Mouse (Mus musculus) spleen, adult 2 months (tissue): ENCODE results near the gene Pde4d. TPM values are rescaled to one million over a fixed set of nuclear protein-coding genes. Genes with fewer than 3 reads are reported as not detected.

Experiments used
- DNase-seq, 2 experiments: peaks; one replicate each; pipeline versions ENCODE4 v3.0.0 to v3.0.0-alpha.2; 2012 to 2021; ENCODE audit warnings: low spot score in 2 of 2, low read depth in 1 of 2
- H3K27ac ChIP-seq: fragments of 200-500 bp; 2 replicates; pipeline ENCODE4 v1.5.1; 2012; ENCODE audit warnings: low read length, inconsistent platforms; ENCODE audit not compliant: insufficient read depth
- H3K27me3 ChIP-seq: fragments of 200-500 bp; 2 replicates; pipeline ENCODE4 v1.6.1; 2012; ENCODE audit warnings: mild to moderate bottlenecking, moderate library complexity, low read length, inconsistent platforms; ENCODE audit not compliant: control insufficient read depth, insufficient read depth
- H3K36me3 ChIP-seq: fragments of 200-500 bp; 2 replicates; pipeline ENCODE4 v1.6.1; 2012; ENCODE audit warnings: mild to moderate bottlenecking, low read length, inconsistent platforms; ENCODE audit not compliant: control insufficient read depth, insufficient read depth
- H3K4me1 ChIP-seq: fragments of 200-500 bp; 2 replicates; pipeline ENCODE4 v1.6.1; 2011; ENCODE audit warnings: inconsistent platforms; ENCODE audit not compliant: control insufficient read depth, insufficient read depth, insufficient read length
- H3K4me3 ChIP-seq: fragments of 200-500 bp; 2 replicates; pipeline ENCODE4 v1.5.1; 2011; ENCODE audit warnings: mild to moderate bottlenecking, inconsistent platforms; ENCODE audit not compliant: insufficient read depth, insufficient read length; ENCODE audit errors: extremely low read depth
- CTCF ChIP-seq: fragments of 200-500 bp; IDR thresholded peaks from 2 replicates; pipeline ENCODE4 v1.5.1; 2011; ENCODE audit warnings: mild to moderate bottlenecking, inconsistent platforms; ENCODE audit not compliant: insufficient read depth, insufficient read length, insufficient replicate concordance; ENCODE audit errors: extremely low read depth
- POLR2A ChIP-seq: fragments of 200-500 bp; IDR thresholded peaks from 2 replicates; pipeline ENCODE4 v1.6.1; 2011; ENCODE audit warnings: low read depth, low read length, inconsistent platforms
- WGBS: fragments of 180-500 bp; shearing (Covaris S2); methylation state at CpG from one replicate; pipeline ENCODE4 v1.1.7; 2018; 5-methylcytosine and 5-hydroxymethylcytosine counted together
- polyA plus RNA-seq: library from polyadenylated mRNA; depleted of rRNA; stranded (reverse); fragments of >200 nt; gene quantifications from 2 replicates; pipeline ENCODE4 v1.2.3, GENCODE M21; 2012

The Pde4d gene
- polyA plus RNA-seq, 1 experiment, result 4.8 TPM

DNA sequence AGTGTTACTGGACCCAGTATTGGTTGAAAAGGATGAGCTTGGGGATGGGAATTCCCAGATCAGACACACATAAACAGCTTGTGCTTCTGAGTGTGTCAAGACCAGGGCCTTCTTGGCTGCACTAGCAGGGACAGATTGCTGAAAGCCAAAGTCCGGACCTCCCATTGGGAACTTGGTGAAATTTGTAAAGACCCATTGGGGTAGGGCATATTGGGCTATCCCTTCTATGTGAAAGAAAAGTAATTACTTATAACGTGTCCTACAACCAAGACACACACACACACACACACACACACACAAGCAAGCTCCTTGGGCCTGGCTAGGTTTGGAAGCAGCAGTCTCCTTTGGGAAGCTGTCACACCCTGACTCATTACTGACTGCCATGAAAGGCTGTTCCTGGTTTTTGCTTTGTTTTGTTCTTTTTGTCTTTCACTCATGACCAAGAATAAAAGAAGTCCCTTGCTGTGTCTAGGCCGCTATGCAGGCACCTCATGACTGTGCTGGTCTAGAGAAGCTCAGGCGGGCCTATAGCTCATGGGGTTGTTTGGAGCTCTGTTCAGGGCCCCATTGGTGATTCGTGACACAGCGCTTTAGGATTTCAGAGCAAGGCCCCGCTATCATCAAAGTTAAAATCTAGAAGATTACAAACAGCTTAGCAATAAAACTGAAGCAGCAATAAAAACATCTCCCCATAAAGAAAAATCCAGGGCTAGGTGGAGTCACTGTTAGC, 1495.2 kb downstream of the Pde4d start:
- H3K4me1 ChIP-seq, result no peaks in the 10 kb centered on the region
- no peak overlapping the region for H3K27ac ChIP-seq
- no peak for DNase-seq
- no peak overlapping the region for H3K4me3 ChIP-seq
- H3K36me3 ChIP-seq, result peaks cover 4% of the 10 kb centered on the region; the same call in 1 of the 2 replicates
- TF ChIP-seq POLR2A (no peak), CTCF (no peak)
- WGBS, result 94% methylated on average over 7 of the region's 7 CpGs
- no peaks in the 10 kb centered on the region for H3K27me3 ChIP-seq

GRCm38 (mm10) chr13:109951466-109951865, 1501.7 kb downstream of the Pde4d start:
- Histone ChIP-seq H3K4me3 (no peak overlapping the region), H3K27ac (no peak overlapping the region), H3K4me1 (no peaks in the 10 kb centered on the region), H3K36me3 (peaks cover 9% of the 10 kb centered on the region), H3K27me3 (no peaks in the 10 kb centered on the region)
- 87% methylated on average over 14 of the region's 14 CpGs for WGBS
- DNase-seq, result no peak
- TF ChIP-seq POLR2A (no peak), CTCF (no peak)

GRCm38 (mm10) chr13:109954189-109954588, 1504.4 kb downstream of the Pde4d start:
- H3K4me1 ChIP-seq, result no peaks in the 10 kb centered on the region
- 89% methylated on average over 8 of the region's 8 CpGs for WGBS
- no peak overlapping the region for H3K27ac ChIP-seq
- TF ChIP-seq POLR2A (no peak), CTCF (no peak)
- DNase-seq, result no peak
- peaks cover 7% of the 10 kb centered on the region for H3K36me3 ChIP-seq
- no peak overlapping the region for H3K4me3 ChIP-seq
- no peaks in the 10 kb centered on the region for H3K27me3 ChIP-seq

GRCm38 (mm10) chr13:109957953-109958352, 1508.2 kb downstream of the Pde4d start:
- Histone ChIP-seq H3K27ac (no peak overlapping the region), H3K36me3 (no peaks in the 10 kb centered on the region), H3K4me1 (no peaks in the 10 kb centered on the region), H3K27me3 (no peaks in the 10 kb centered on the region), H3K4me3 (no peak overlapping the region)
- WGBS, result 79% methylated on average over 4 of the region's 4 CpGs
- TF ChIP-seq CTCF (no peak), POLR2A (no peak)
- DNase-seq, result no peak

GRCm38 (mm10) chr13:109982821-109983443, 1533.2 kb downstream of the Pde4d start:
- WGBS, result 62% methylated on average over 10 of the region's 10 CpGs
- H3K27ac ChIP-seq, result no peak overlapping the region
- no peaks in the 10 kb centered on the region for H3K27me3 ChIP-seq
- TF ChIP-seq POLR2A (no peak), CTCF (no peak)
- DNase-seq, result no peak
- no peak overlapping the region for H3K4me3 ChIP-seq
- no peaks in the 10 kb centered on the region for H3K4me1 ChIP-seq
- no peaks in the 10 kb centered on the region for H3K36me3 ChIP-seq

GRCm38 (mm10) chr13:109985411-109985810, 1535.7 kb downstream of the Pde4d start:
- no peaks in the 10 kb centered on the region for H3K36me3 ChIP-seq
- H3K27me3 ChIP-seq, result no peaks in the 10 kb centered on the region
- H3K4me3 ChIP-seq, result no peak overlapping the region
- DNase-seq, result no peak
- H3K4me1 ChIP-seq, result no peaks in the 10 kb centered on the region
- WGBS, result 89% methylated on average over 5 of the region's 5 CpGs
- no peak overlapping the region for H3K27ac ChIP-seq
- TF ChIP-seq POLR2A (no peak), CTCF (no peak)

- H3K36me3 ChIP-seq, result no peaks in the 10 kb centered on the region
- H3K27ac ChIP-seq, result no peak overlapping the region
- WGBS, result 69% methylated on average over 5 of the region's 5 CpGs
- TF ChIP-seq CTCF (no peak), POLR2A (no peak)
- H3K4me3 ChIP-seq, result no peak overlapping the region
- no peaks in the 10 kb centered on the region for H3K4me1 ChIP-seq
- no peak for DNase-seq
- no peaks in the 10 kb centered on the region for H3K27me3 ChIP-seq
These were observed 1536.1 kb downstream of the Pde4d start for GRCm38 (mm10) chr13:109985892-109986291.
